Mouse (Mus musculus): Measurements from ENCODE around the gene Zc3h18.

Gene Zc3h18

GRCm38 (mm10) chr8:122376365-122377231 is at the start of gene Zc3h18:
Zc3h18 (plus strand) TSS chr8:122376609.
- DNase-seq, result peak; percentile 100

GRCm38 (mm10) chr8:122329072-122329471 is 47.3 kb upstream of the Zc3h18 start:
- DNase-seq, result no peak

GRCm38 (mm10) chr8:122329553-122330239 is 46.7 kb upstream of the Zc3h18 start:
- no peak for DNase-seq

GRCm38 (mm10) chr8:122330446-122331133 is 45.8 kb upstream of the Zc3h18 start:
- DNase-seq, result no peak

- DNase-seq, result peak; percentile 90
These were observed 45.3 kb upstream of the Zc3h18 start for GRCm38 (mm10) chr8:122331134-122331523.

- DNase-seq, result peak; percentile 90
These were observed 43.5 kb upstream of the Zc3h18 start for GRCm38 (mm10) chr8:122332753-122333506.

- DNase-seq, result no peak
These were observed 42.9 kb upstream of the Zc3h18 start for GRCm38 (mm10) chr8:122333531-122333930.

- peak; percentile 47 for DNase-seq
These were observed 41.5 kb upstream of the Zc3h18 start for GRCm38 (mm10) chr8:122334791-122335490.

- peak; percentile 45 for DNase-seq
These were observed 40.7 kb upstream of the Zc3h18 start for GRCm38 (mm10) chr8:122335638-122336250.

GRCm38 (mm10) chr8:122336251-122336910 is 40.0 kb upstream of the Zc3h18 start:
- DNase-seq, result peak; percentile 74

- DNase-seq, result no peak
These were observed 37.6 kb upstream of the Zc3h18 start for GRCm38 (mm10) chr8:122338852-122339251.

- no peak for DNase-seq
These were observed 35.6 kb upstream of the Zc3h18 start for GRCm38 (mm10) chr8:122340761-122341160.

GRCm38 (mm10) chr8:122341790-122342189 is 34.6 kb upstream of the Zc3h18 start:
- DNase-seq, result no peak

GRCm38 (mm10) chr8:122342362-122342761 is 34.0 kb upstream of the Zc3h18 start:
- no peak for DNase-seq

GRCm38 (mm10) chr8:122342806-122343209 is 33.6 kb upstream of the Zc3h18 start:
- DNase-seq, result peak; percentile 79

- DNase-seq, result no peak
These were observed 33.1 kb upstream of the Zc3h18 start for GRCm38 (mm10) chr8:122343341-122343740.

- peak; percentile 72 for DNase-seq
These were observed 32.7 kb upstream of the Zc3h18 start for GRCm38 (mm10) chr8:122343758-122344157.

- no peak for DNase-seq
These were observed 32.2 kb upstream of the Zc3h18 start for GRCm38 (mm10) chr8:122344219-122344618.

- DNase-seq, result no peak
These were observed 31.0 kb upstream of the Zc3h18 start for GRCm38 (mm10) chr8:122345181-122346095.
